Mouse (Mus musculus) G1E (cell line): ENCODE results near the gene Gm13279.

Source experiments
- CTCF ChIP-seq: IDR thresholded peaks from 2 replicates; pipeline ENCODE4 v1.5.1; 2012; ENCODE audit warnings: low read depth, low read length, inconsistent platforms, mixed read lengths
- GATA2 ChIP-seq: IDR thresholded peaks from 2 replicates; pipeline ENCODE4 v1.6.1; 2012; ENCODE audit warnings: low read depth, low read length, inconsistent platforms, borderline replicate concordance
- POLR2AphosphoS5 ChIP-seq: IDR thresholded peaks from 2 replicates; pipeline ENCODE4 v1.6.1; 2012; ENCODE audit warnings: low read depth, low read length, inconsistent platforms; ENCODE audit not compliant: insufficient replicate concordance

DNA sequence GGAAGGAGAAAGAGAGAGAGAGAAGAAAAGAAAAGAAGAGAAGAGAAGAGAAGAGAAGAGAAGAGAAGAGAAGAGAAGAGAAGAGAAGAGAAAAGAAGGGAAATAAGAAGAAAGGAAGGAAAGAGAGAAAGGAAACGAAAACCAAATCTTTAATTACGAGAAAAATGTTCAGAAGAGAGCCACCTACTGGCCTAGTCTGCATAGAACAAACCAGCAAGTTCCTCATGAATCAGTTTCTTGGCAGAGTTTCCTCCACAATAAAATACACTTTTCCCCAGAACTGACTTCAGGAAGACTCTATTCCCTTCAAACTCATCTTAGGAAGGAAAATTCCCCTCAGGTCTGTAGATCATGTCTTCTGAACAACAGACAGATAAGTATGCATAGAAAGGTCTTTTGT is 48.1 kb downstream of the Gm13279 start:
- no peak for TF ChIP-seq CTCF
- TF ChIP-seq POLR2AphosphoS5 = no peak
- TF ChIP-seq GATA2 = no peak
